Mouse (Mus musculus) lung, postnatal 14 days (tissue): ENCODE data around the gene Sp2.

Experiments used
- DNase-seq: peaks from one replicate; pipeline ENCODE4 v3.0.0; 2021

Gene Sp2

GRCm38 (mm10) chr11:96969746-96970145 is 13.0 kb downstream of the Sp2 start:
- peak; percentile 68 for DNase-seq

GRCm38 (mm10) chr11:96969280-96969722 is 13.5 kb downstream of the Sp2 start:
- DNase-seq, result no peak

GRCm38 (mm10) chr11:96968476-96968875 is 14.3 kb downstream of the Sp2 start:
- DNase-seq, result no peak

- DNase-seq, result no peak
Measured at GRCm38 (mm10) chr11:96967544-96968269, 15.1 kb downstream of the Sp2 start.

GRCm38 (mm10) chr11:96966914-96967543 is 15.7 kb downstream of the Sp2 start:
- DNase-seq, result no peak

GRCm38 (mm10) chr11:96966172-96966571 is 16.6 kb downstream of the Sp2 start:
- DNase-seq, result no peak

GRCm38 (mm10) chr11:96963580-96963979 is 19.2 kb downstream of the Sp2 start:
- peak; percentile 95 for DNase-seq

- no peak for DNase-seq
Measured at GRCm38 (mm10) chr11:96957061-96957805, 25.5 kb downstream of the Sp2 start.

- no peak for DNase-seq
Measured at GRCm38 (mm10) chr11:96956009-96956724, 26.6 kb downstream of the Sp2 start.

- DNase-seq, result no peak
Measured at GRCm38 (mm10) chr11:96955094-96955493, 27.7 kb downstream of the Sp2 start.

GRCm38 (mm10) chr11:96952896-96953295 is 29.9 kb downstream of the Sp2 start:
- DNase-seq, result no peak

- DNase-seq, result no peak
Measured at GRCm38 (mm10) chr11:96952426-96952825, 30.3 kb downstream of the Sp2 start.

GRCm38 (mm10) chr11:96950767-96951166 is 32.0 kb downstream of the Sp2 start:
- DNase-seq, result no peak

- no peak for DNase-seq
Measured at GRCm38 (mm10) chr11:96947849-96948248, 34.9 kb downstream of the Sp2 start.

GRCm38 (mm10) chr11:96946498-96946897 is 36.3 kb downstream of the Sp2 start:
- DNase-seq, result no peak

- DNase-seq, result no peak
Measured at GRCm38 (mm10) chr11:96944844-96945580, 37.7 kb downstream of the Sp2 start.

GRCm38 (mm10) chr11:96943746-96944304 is 38.9 kb downstream of the Sp2 start, which contains the start of gene Pnpo:
TSS of gene Pnpo (minus strand) at chr11:96943986.
- DNase-seq, result peak; percentile 89

- no peak for DNase-seq
Measured at GRCm38 (mm10) chr11:96941989-96942590, 40.7 kb downstream of the Sp2 start.

- no peak for DNase-seq
Measured at GRCm38 (mm10) chr11:96940578-96941465, 41.9 kb downstream of the Sp2 start.

GRCm38 (mm10) chr11:96938426-96938800 is 44.3 kb downstream of the Sp2 start:
- DNase-seq, result no peak
